ENCODE assay signal across 8 mouse cellular contexts in the genomic region with DNA sequence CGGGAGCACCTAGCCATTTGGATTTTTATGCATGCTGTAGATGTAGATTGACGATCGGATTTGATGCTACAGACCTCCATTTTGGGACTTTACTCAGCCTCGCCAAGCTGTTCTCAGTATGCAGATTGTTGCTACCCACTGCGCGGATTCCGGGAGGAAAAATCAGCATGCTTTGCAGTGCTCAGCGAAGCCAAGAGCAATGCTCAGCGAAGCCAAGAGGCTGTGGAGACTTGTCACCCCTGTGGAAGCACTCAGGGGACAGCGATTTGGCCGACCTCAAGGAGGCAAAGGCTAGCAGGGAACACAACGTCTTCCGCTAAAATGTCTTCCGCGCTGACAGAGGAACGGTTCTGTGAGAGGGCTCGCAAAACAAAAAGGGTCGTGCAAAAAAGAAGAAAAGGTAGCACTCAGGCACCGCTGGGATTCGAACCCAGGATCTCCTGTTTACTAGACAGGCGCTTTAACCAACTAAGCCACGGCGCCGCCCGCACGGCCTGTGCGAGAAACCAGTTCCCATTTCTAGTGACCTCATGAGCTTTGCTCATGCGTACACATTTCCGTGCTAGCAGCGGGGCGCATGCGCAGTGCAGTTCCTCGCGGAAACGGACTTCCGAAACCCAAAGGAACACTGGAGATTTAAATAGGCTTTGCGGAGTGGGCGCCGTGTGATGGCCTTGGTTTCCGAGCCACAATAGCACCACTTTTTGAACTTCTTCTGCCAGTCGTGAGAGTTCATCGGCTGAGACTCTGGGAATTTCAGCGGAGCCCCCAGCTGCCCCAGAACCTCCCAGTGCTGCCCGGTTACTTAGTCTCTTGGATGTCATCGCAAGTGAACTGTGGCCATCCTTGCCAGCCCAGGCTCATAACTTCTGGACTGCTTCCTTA. TPM values are rescaled to one million over a fixed set of nuclear protein-coding genes. Genes with fewer than 3 reads are reported as not detected.
A peak's percentile ranks its signal among the peaks of the same experiment; 100 is the strongest.
DNase-seq lines count a peak whose midpoint lies in the region; ATAC-seq lines count a peak whose summit lies in the region.

No protein-coding gene starts in this region.

- intact Hi-C loops in left cerebral cortex, postnatal 14 days (cut with DNase I), result no loop called here

- under 1% methylated on average over 45 of the region's 45 CpGs for WGBS in intestine, embryonic 14.5 days

- H3K27me3 ChIP-seq in intestine, embryonic 14.5 days (replicated peaks; ENCODE audit: control insufficient read depth, insufficient read depth, low read length), result no peaks in the 10 kb centered on the region

- peak overlapping the region; percentile 90 for H3K27ac ChIP-seq in intestine, embryonic 14.5 days (ENCODE audit: low read depth)

- H3K4me3 ChIP-seq in intestine, embryonic 14.5 days (ENCODE audit: low read depth, low read length), result peak overlapping the region; percentile 69

- DNase-seq in adrenal gland, adult 18-20 months (ENCODE audit: low spot score in 2 of 2), result peak; percentile 98 to 99
- DNase-seq in embryo, embryonic 11 days, result peak; percentile 98
- DNase-seq in gastrocnemius, postnatal 25 days, result peak; percentile 93
- peak; percentile 100 for DNase-seq in intestine, embryonic 14.5 days (ENCODE audit: low spot score)
- DNase-seq in left cerebral cortex, postnatal 14 days (ENCODE audit: low spot score in 2 of 2), result peak; percentile 99 to 100
- peak; percentile 98 for DNase-seq in mesoderm, embryonic 11.5 days (ENCODE audit: low read depth, low spot score)
- DNase-seq in right cerebral cortex, postnatal 36 days (ENCODE audit: low spot score in 2 of 2), result peak; percentile 97 to 99
- DNase-seq in yolk sac, embryonic 10.5 days (ENCODE audit: low spot score), result peak; percentile 99

- 0 out of 2 replicates have a peak, but pooled peaks cover 9% of the 10 kb centered on the region for H3K4me1 ChIP-seq in intestine, embryonic 14.5 days (replicated peaks; ENCODE audit: control insufficient read depth, insufficient read depth, low read length)

- H3K9ac ChIP-seq in intestine, embryonic 14.5 days (ENCODE audit: low read length), result peak overlapping the region; percentile 61

- peak overlapping the region; percentile 62 for H3K4me2 ChIP-seq in intestine, embryonic 14.5 days (ENCODE audit: low read length)

- H3K36me3 ChIP-seq in intestine, embryonic 14.5 days (ENCODE audit: control insufficient read depth, insufficient read depth, low read length), result no peaks in the 10 kb centered on the region

- no peaks in the 10 kb centered on the region for H3K9me3 ChIP-seq in intestine, embryonic 14.5 days (ENCODE audit: control insufficient read depth, low read length)

- ATAC-seq in intestine, embryonic 14.5 days (replicated peaks; ENCODE audit: low FRiP score, low TSS enrichment, low read depth), result peak; percentile 95

RNA-seq across cellular contexts. Expression of gene Lrp3, which starts 19.3 kb away (rescaled TPM):
- total RNA-seq in adrenal gland, adult 18-20 months (2021), result 10 to 100 TPM; 17.7 to 20.0 TPM
- 1 to 10 TPM; 7.6 to 8.2 TPM for total RNA-seq in gastrocnemius, postnatal 25 days (2021)
- polyA plus RNA-seq in intestine, embryonic 14.5 days (2014; fragmentation: Nextera tagmentation; extraction: Ambion mirVana), result 7.0 and 8.6 TPM in 2 replicates
- 10 to 100 TPM; 83.8 to 84.6 TPM for total RNA-seq in left cerebral cortex, postnatal 14 days (2021)

RNA-seq across cellular contexts. Expression of gene Slc7a10, which starts 48.4 kb away (rescaled TPM):
- 10 to 100 TPM in 1 of 2 experiments, 1 to 10 TPM in 1; 8.6 to 19.4 TPM for total RNA-seq in adrenal gland, adult 18-20 months (2021)
- total RNA-seq in gastrocnemius, postnatal 25 days (2021), result 1 to 10 TPM in 1 of 2 experiments, under 1 TPM in 1; 0.31 to 7.7 TPM
- 0.70 and 0.81 TPM in 2 replicates for polyA plus RNA-seq in intestine, embryonic 14.5 days (2014; fragmentation: Nextera tagmentation; extraction: Ambion mirVana)
- 10 to 100 TPM; 45.4 to 48.0 TPM for total RNA-seq in left cerebral cortex, postnatal 14 days (2021)

Comparison
In these comparisons a context has a peak if more than half of its experiments do, and no peak if none do; other contexts are left out.
1. Peak in every context shown above with its lines: DNase-seq, ATAC-seq, H3K4me3 ChIP-seq and H3K27ac ChIP-seq.
2. RNA of gene Lrp3, which starts 19.3 kb away (total RNA-seq): 83.8 to 84.6 TPM in left cerebral cortex, postnatal 14 days; 17.7 to 20.0 TPM in adrenal gland, adult 18-20 months and 7.6 to 8.2 TPM in gastrocnemius, postnatal 25 days; every median in the first group is over 4 times any median in the second.